Mouse (Mus musculus): ENCODE data around the gene Tmprss13. TPM values are rescaled to one million over a fixed set of nuclear protein-coding genes. Genes with fewer than 3 reads are reported as not detected.
A peak's percentile ranks its signal among the peaks of the same experiment; 100 is the strongest.

The Tmprss13 gene
- polyA plus RNA-seq, 1 experiment: 1.5 TPM

- Histone ChIP-seq H3K4me3 (replicated peaks; ENCODE audit: control insufficient read depth, low read depth, low read length) (no peak overlapping the region), H3K4me1 (ENCODE audit: control insufficient read depth, insufficient read depth, low read length) (peaks cover 10% of the 10 kb centered on the region), H3K27ac (ENCODE audit: control insufficient read depth, insufficient read depth, low read depth, low read length, poor library complexity) (peak overlapping the region; percentile 76)
- 2% methylated on average over 10 of the region's 10 CpGs for WGBS
- TF ChIP-seq POLR2A (IDR thresholded peaks at IDR 0.05; ENCODE audit: borderline replicate concordance, control insufficient read depth, low read depth, low read length) (no peak), CTCF (IDR thresholded peaks at IDR 0.05; ENCODE audit: control insufficient read depth, insufficient read depth, low read length) (no peak)
Observed at GRCm38 (mm10) chr9:45294210-45295011, 24.5 kb upstream of the Tmprss13 start.

GRCm38 (mm10) chr9:45299231-45300006 is 19.5 kb upstream of the Tmprss13 start:
- Histone ChIP-seq H3K4me1 (ENCODE audit: control insufficient read depth, insufficient read depth, low read length) (peaks cover 10% of the 10 kb centered on the region), H3K27ac (ENCODE audit: control insufficient read depth, insufficient read depth, low read depth, low read length, poor library complexity) (peak overlapping the region; percentile 87), H3K4me3 (replicated peaks; ENCODE audit: control insufficient read depth, low read depth, low read length) (no peak overlapping the region)
- 66% methylated on average over 11 of the region's 11 CpGs for WGBS
- TF ChIP-seq CTCF (IDR thresholded peaks at IDR 0.05; ENCODE audit: control insufficient read depth, insufficient read depth, low read length) (peak; percentile 81), POLR2A (IDR thresholded peaks at IDR 0.05; ENCODE audit: borderline replicate concordance, control insufficient read depth, low read depth, low read length) (no peak)

DNA sequence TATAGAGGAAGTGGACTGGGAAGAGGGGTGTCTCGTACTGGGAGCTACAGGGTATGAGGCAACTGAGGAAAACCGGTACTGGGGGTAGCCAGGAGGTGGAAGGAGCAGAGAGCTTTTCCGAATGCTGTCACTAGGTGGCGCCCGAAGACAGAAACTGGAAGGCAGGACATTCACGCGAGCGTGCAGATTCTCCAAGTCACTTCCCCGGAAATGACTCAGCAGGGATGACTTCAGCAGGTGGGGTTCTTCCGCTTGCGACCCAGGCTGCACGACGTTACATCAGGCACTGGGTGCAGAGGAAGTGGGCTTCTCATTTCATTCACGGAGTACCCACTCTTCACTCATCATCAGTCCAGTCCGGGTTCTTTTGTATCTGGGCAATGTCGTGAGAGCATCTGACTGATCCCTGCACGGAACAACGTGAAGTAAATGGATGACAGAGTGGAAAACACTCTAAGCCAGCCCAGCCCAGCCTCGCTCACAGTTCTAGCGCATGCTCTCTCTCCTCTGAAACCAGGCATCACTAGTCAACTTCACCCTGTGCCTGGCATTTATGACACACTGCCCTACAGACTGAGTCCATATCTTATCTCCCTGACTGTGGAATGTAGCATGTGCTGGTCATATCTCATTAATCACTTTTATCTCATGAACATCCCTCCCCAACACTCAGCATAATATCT is 18.3 kb upstream of the Tmprss13 start:
- TF ChIP-seq CTCF (IDR thresholded peaks at IDR 0.05; ENCODE audit: control insufficient read depth, insufficient read depth, low read length) (peak; percentile 90), POLR2A (IDR thresholded peaks at IDR 0.05; ENCODE audit: borderline replicate concordance, control insufficient read depth, low read depth, low read length) (no peak)
- H3K27ac ChIP-seq (ENCODE audit: control insufficient read depth, insufficient read depth, low read depth, low read length, poor library complexity): peak overlapping the region; percentile 39; the same call in 1 of the 2 replicates
- H3K4me1 ChIP-seq (ENCODE audit: control insufficient read depth, insufficient read depth, low read length): peaks cover 10% of the 10 kb centered on the region
- WGBS: 4% methylated on average over 20 of the region's 20 CpGs
- H3K4me3 ChIP-seq (replicated peaks; ENCODE audit: control insufficient read depth, low read depth, low read length): peak overlapping the region; percentile 25

- Histone ChIP-seq H3K27ac (ENCODE audit: control insufficient read depth, insufficient read depth, low read depth, low read length, poor library complexity) (no peak overlapping the region), H3K4me3 (replicated peaks; ENCODE audit: control insufficient read depth, low read depth, low read length) (no peak overlapping the region), H3K4me1 (ENCODE audit: control insufficient read depth, insufficient read depth, low read length) (peaks cover 6% of the 10 kb centered on the region; the same call in 1 of the 2 replicates)
- WGBS: 88% methylated on average over 8 of the region's 8 CpGs
- TF ChIP-seq CTCF (IDR thresholded peaks at IDR 0.05; ENCODE audit: control insufficient read depth, insufficient read depth, low read length) (no peak), POLR2A (IDR thresholded peaks at IDR 0.05; ENCODE audit: borderline replicate concordance, control insufficient read depth, low read depth, low read length) (no peak)
Observed at GRCm38 (mm10) chr9:45301771-45302170, 17.1 kb upstream of the Tmprss13 start.

GRCm38 (mm10) chr9:45306746-45307410 is 12.0 kb upstream of the Tmprss13 start:
- no peak overlapping the region for H3K27ac ChIP-seq (ENCODE audit: control insufficient read depth, insufficient read depth, low read depth, low read length, poor library complexity)
- WGBS: 71% methylated on average over 12 of the region's 12 CpGs

DNA sequence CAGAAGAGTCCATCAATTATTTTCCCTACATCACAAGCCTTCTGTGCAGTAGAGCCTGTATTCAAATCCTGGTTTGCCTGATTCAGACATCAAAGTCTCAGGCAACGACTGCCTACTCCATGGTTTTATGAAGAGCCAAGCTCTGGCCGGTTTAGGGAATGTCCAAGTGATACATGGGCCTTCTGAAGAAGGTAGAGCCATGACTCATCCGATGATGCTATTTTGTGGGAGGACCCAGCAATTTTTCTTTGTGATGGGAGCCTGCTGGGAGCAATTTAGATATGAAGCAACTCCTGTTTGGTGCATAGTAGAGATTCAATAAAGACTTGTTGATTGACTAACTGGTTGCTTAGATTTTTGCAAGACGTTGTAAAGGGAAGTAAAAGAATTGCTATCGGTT is 10.4 kb upstream of the Tmprss13 start:
- no peak overlapping the region for H3K4me3 ChIP-seq (replicated peaks; ENCODE audit: control insufficient read depth, low read depth, low read length)
- H3K27ac ChIP-seq (ENCODE audit: control insufficient read depth, insufficient read depth, low read depth, low read length, poor library complexity): no peak overlapping the region
- 86% methylated on average over 5 of the region's 5 CpGs for WGBS
- TF ChIP-seq CTCF (IDR thresholded peaks at IDR 0.05; ENCODE audit: control insufficient read depth, insufficient read depth, low read length): no peak
- no peak for TF ChIP-seq POLR2A (IDR thresholded peaks at IDR 0.05; ENCODE audit: borderline replicate concordance, control insufficient read depth, low read depth, low read length)
- no peaks in the 10 kb centered on the region; the same call in 1 of the 2 replicates for H3K4me1 ChIP-seq (ENCODE audit: control insufficient read depth, insufficient read depth, low read length)

More at GRCm38 (mm10) chr9:45306746-45307410, 12.0 kb upstream of the Tmprss13 start:
- TF ChIP-seq CTCF (IDR thresholded peaks at IDR 0.05; ENCODE audit: control insufficient read depth, insufficient read depth, low read length): no peak
- TF ChIP-seq POLR2A (IDR thresholded peaks at IDR 0.05; ENCODE audit: borderline replicate concordance, control insufficient read depth, low read depth, low read length): no peak
- H3K4me3 ChIP-seq (replicated peaks; ENCODE audit: control insufficient read depth, low read depth, low read length): no peak overlapping the region
- H3K4me1 ChIP-seq (ENCODE audit: control insufficient read depth, insufficient read depth, low read length): no peaks in the 10 kb centered on the region; the same call in 1 of the 2 replicates

- TF ChIP-seq POLR2A (IDR thresholded peaks at IDR 0.05; ENCODE audit: borderline replicate concordance, control insufficient read depth, low read depth, low read length) (no peak), CTCF (IDR thresholded peaks at IDR 0.05; ENCODE audit: control insufficient read depth, insufficient read depth, low read length) (no peak)
- no peaks in the 10 kb centered on the region; the same call in 1 of the 2 replicates for H3K4me1 ChIP-seq (ENCODE audit: control insufficient read depth, insufficient read depth, low read length)
- H3K4me3 ChIP-seq (replicated peaks; ENCODE audit: control insufficient read depth, low read depth, low read length): no peak overlapping the region
- H3K27ac ChIP-seq (ENCODE audit: control insufficient read depth, insufficient read depth, low read depth, low read length, poor library complexity): no peak overlapping the region
- WGBS: 59% methylated on average over 6 of the region's 6 CpGs
Observed at GRCm38 (mm10) chr9:45311858-45312257, 7.0 kb upstream of the Tmprss13 start.
